Mouse (Mus musculus) lung, adult 2 months (tissue): ENCODE measurements around the gene Arid1b. TPM values are rescaled to one million over a fixed set of nuclear protein-coding genes. Genes with fewer than 3 reads are reported as not detected.

Experiments used
- DNase-seq: peaks from one replicate; pipeline ENCODE4 v3.0.0; 2022
- H3K4me1 ChIP-seq: fragments of 200-500 bp; 2 replicates; pipeline ENCODE4 v1.6.1; 2011; ENCODE audit warnings: low read length; ENCODE audit not compliant: control insufficient read depth, insufficient read depth
- H3K4me3 ChIP-seq: fragments of 200-500 bp; replicated peaks from 2 replicates; pipeline ENCODE3; 2011; ENCODE audit warnings: low read depth, mild to moderate bottlenecking, control low read depth, low read length; ENCODE audit errors: extremely low read depth
- CTCF ChIP-seq: fragments of 200-500 bp; IDR thresholded peaks from 2 replicates; pipeline ENCODE4 v1.5.1; 2011; ENCODE audit warnings: mild to moderate bottlenecking, low read length, control low read depth; ENCODE audit not compliant: insufficient read depth
- POLR2A ChIP-seq: fragments of 200-500 bp; IDR thresholded peaks from 2 replicates; pipeline ENCODE4 v1.6.1; 2011; ENCODE audit warnings: low read depth, mild to moderate bottlenecking, control low read depth, low read length, borderline replicate concordance; ENCODE audit errors: extremely low read depth
- WGBS: fragments of 180-500 bp; shearing (Covaris S2); methylation state at CpG from one replicate; pipeline ENCODE4 v1.1.7; 2018; 5-methylcytosine and 5-hydroxymethylcytosine counted together
- polyA plus RNA-seq: library from polyadenylated mRNA; depleted of rRNA; stranded (reverse); fragments of >200 nt; gene quantifications from 2 replicates; pipeline ENCODE4 v1.2.3, GENCODE M21; 2012

The Arid1b gene
- polyA plus RNA-seq, 1 experiment = 60.1 TPM

DNA sequence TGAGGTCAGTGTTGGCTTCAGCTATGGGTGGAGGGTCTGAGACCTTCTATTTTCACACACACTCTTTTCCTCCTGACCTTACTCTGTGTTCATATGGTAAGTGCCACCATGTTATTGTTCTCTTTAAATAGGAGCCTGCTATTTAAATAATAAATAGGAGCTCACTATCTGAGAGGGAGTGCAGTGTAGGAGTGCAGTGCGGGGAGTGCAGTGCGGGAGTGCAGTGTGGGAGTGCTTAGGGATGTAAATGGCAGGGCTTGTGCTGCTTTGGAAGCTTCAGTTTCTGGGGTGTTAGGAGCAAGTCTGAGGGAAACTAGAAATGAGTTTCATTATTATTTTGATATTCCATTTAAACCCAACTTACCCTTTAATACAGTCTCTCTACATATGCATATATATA is 36.2 kb downstream of the Arid1b start:
- no peak overlapping the region for H3K4me3 ChIP-seq
- no peak for TF ChIP-seq POLR2A
- TF ChIP-seq CTCF = no peak
- 78% methylated on average over 2 of the region's 2 CpGs for WGBS
- DNase-seq = no peak
- peaks cover 11% of the 10 kb centered on the region for H3K4me1 ChIP-seq

DNA sequence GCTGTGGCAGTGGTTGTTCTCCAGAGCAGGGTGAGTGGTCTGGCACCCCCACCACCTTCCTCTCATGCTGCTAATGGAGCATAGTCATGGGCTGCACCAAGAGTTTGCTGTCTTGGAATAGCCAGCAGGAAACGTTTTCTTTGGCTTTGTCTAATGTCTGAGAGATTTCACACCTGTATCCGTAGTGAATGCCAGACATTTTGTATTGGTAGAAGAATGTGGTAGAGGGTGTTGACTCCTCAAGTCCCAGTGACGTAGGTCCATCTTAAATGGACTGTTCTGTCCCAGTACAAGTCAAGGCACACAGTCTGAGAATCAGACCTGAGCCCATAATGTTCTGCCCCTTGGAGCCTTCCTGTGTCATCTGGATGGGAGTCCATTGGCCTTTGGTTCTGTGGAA is 39.2 kb downstream of the Arid1b start:
- H3K4me1 ChIP-seq = peaks cover 16% of the 10 kb centered on the region
- TF ChIP-seq CTCF = no peak
- no peak for TF ChIP-seq POLR2A
- WGBS = 51% methylated on average over 3 of the region's 3 CpGs
- H3K4me3 ChIP-seq = no peak overlapping the region
- DNase-seq = no peak

DNA sequence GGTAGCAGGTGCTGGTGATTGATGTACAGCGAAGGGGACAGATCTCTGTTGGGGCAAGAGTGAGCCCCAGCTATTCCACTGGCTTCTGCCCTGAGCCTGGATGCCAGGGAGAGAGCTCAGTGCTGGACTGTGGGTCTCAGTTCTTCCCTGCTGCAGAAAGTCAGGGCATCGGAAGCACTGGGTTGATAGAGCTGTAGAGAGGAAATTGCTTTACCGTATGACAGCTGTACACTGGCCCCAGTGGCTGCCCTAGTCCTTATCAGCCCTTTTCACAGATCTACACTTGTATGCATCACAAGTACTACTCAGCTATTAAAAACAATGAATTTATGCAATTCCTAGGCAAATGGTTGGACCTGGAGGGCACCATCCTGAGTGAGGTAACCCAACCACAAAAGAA is 40.1 kb downstream of the Arid1b start:
- TF ChIP-seq CTCF = no peak
- TF ChIP-seq POLR2A = no peak
- no peak for DNase-seq
- 70% methylated on average over 3 of the region's 3 CpGs for WGBS
- Histone ChIP-seq H3K4me1 (peaks cover 17% of the 10 kb centered on the region), H3K4me3 (no peak overlapping the region)

DNA sequence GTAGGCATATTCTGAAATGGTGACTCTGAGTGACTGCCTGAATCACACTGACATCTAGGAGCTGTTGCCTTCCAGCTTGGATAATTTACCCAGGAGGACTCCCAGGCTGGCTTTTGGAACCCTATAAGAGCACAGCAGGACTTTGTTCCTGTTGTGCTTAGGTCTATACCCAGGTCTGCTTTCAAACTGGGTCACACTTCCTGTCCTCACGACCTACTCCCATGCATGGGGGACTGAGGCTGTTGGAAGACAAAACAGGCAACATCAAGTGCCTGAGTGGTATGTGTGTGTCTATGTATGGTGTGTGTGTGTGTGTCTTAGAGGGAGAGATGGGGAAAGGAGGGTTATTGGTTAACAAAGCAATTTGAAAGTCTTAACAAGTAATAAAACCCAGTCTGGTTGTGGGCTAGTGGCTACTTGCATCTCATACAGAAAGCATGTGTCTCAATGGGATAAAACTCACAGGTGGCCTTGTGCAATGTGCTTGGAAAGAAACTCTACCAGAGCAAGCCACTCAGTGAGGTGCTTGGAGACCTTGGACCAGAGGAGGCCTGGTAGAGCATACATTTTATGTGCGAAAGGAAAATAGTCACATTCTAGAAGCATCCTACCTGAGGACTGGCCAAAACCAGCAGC is 42.2 kb downstream of the Arid1b start:
- no peak for DNase-seq
- 40% methylated on average over 2 of the region's 2 CpGs for WGBS
- H3K4me3 ChIP-seq = no peak overlapping the region
- TF ChIP-seq CTCF = no peak
- peaks cover 13% of the 10 kb centered on the region for H3K4me1 ChIP-seq

DNA sequence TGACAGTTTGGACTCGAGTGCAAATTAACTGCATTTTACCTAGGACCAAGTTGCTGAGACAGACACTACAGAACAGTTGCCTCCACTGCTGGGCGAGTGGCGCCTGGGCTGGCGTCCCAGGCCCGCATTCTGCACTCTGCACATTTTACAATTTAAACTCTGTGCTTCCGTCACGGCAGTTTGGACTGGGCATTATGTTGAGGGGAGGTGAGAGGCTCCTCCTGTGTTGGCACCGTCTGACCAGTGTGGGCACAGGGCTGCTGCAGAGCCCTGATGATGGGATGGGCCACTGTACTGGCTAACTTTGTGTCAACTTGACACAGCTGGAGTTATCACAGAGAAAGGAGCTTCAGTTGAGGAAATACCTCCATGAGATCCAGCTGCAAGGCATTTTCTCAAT is 43.1 kb downstream of the Arid1b start:
- 75% methylated on average over 8 of the region's 8 CpGs for WGBS
- TF ChIP-seq POLR2A (no peak), CTCF (no peak)
- Histone ChIP-seq H3K4me1 (peaks cover 12% of the 10 kb centered on the region), H3K4me3 (no peak overlapping the region)
- DNase-seq = no peak

DNA sequence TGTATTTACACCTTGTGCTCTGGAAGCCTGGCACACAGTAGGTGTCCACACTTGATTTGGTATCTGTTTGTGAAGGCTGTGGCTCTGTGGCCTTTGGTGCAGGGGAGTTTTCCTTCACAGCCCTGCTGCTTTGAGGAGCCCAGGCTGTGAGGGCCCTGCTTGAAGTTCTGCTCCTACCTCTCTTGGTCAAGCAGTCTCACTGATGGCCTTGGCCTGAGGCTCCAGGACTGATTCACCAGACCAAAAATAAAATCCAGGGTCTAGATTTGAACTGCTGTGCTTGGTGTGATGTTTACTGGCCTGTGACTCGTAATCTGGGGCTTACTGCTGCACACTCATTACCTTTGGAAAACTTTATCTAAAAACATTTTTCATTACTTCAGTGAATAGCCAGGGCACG is 45.7 kb downstream of the Arid1b start:
- Histone ChIP-seq H3K4me3 (no peak overlapping the region), H3K4me1 (peaks cover 8% of the 10 kb centered on the region)
- 78% methylated on average over 2 of the region's 2 CpGs for whole genome bisulfite sequencing
- no peak for DNase-seq
- TF ChIP-seq POLR2A (no peak), CTCF (no peak)

DNA sequence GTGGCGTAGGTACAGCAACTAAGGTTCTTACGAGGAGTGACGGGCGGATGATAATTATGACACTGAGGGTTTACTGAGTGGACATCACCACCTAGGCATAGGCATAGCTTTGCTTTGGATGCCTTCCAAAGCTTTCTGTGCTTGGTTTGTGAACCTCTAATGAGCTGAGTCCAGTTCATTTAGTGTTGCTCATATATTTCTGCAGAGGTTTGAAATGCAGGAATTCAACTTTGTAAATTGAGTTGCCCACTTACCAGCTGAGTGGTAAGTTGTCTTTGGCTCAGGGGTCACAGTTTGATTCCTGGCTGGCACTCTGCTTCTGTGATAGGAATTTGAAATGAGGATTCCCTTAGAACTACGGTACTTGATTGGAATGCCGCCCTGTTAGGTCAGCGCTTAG is 49.7 kb downstream of the Arid1b start:
- 68% methylated on average over 7 of the region's 7 CpGs for WGBS
- H3K4me1 ChIP-seq = peaks cover 9% of the 10 kb centered on the region
- TF ChIP-seq POLR2A (no peak), CTCF (no peak)
- DNase-seq = no peak
- H3K4me3 ChIP-seq = no peak overlapping the region

DNA sequence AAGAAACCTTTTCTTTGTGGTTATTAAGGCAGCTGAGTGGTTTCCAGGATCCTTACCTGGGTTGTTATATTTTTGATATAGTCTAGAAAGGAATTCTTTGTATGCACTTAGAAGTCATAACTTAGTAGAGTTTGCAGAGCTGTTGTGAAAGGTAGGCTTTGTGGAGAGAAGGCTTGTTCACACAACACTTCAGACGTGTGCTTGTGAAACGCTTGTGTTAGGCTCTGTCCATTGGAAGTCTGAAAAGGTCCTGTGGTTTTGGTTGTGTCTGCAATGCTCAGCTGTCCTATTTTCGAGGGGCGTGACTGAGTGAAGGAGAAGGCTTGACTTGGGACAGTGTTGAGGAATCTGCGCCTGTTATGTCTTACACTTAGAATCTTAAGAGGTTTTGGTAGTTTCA is 51.5 kb downstream of the Arid1b start:
- WGBS = 74% methylated on average over 5 of the region's 5 CpGs
- H3K4me3 ChIP-seq = no peak overlapping the region
- DNase-seq = no peak
- TF ChIP-seq CTCF (no peak), POLR2A (no peak)
- peaks cover 11% of the 10 kb centered on the region for H3K4me1 ChIP-seq

DNA sequence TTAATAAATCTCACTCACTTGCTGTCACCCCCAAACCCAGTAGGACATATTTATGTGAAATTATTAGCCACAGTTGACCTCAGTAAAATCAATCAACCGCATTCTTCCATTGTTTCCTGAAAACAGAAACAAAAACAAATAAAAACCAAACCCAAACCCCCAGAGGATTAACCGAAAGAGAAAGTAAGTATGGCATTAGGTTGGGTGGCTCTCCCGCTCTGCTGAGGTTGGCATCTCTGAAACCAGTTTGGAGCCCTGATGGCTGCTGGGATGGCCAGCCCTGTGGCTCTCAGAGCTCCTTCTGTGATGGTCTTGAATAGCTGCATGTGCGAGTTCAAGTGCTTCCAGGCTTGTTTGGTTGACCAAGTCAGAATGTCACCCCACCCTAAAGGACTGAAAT is 53.2 kb downstream of the Arid1b start:
- no peak for DNase-seq
- Histone ChIP-seq H3K4me3 (no peak overlapping the region), H3K4me1 (peaks cover 18% of the 10 kb centered on the region)
- WGBS = 58% methylated on average over 4 of the region's 4 CpGs
- TF ChIP-seq CTCF (no peak), POLR2A (no peak)

DNA sequence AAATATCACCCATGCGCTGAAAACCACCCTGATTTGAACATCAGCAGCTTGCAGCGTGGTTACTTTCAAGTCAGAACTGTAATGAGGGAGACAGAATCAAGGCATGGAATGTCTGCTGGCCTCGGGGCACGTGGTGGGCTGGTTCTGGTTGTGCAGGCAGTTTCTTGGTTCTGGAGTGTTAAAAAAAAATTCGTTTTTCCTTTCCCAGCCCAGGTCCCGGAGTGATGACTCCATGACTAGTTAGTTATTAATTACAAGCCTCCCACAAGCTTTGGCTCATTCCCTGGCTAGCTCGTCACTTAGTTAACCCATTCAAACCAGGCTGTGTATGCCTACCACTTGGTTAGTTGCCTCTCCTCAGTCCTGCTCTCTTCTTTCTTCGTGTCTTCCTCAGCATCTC is 56.1 kb downstream of the Arid1b start:
- TF ChIP-seq CTCF = no peak

DNA sequence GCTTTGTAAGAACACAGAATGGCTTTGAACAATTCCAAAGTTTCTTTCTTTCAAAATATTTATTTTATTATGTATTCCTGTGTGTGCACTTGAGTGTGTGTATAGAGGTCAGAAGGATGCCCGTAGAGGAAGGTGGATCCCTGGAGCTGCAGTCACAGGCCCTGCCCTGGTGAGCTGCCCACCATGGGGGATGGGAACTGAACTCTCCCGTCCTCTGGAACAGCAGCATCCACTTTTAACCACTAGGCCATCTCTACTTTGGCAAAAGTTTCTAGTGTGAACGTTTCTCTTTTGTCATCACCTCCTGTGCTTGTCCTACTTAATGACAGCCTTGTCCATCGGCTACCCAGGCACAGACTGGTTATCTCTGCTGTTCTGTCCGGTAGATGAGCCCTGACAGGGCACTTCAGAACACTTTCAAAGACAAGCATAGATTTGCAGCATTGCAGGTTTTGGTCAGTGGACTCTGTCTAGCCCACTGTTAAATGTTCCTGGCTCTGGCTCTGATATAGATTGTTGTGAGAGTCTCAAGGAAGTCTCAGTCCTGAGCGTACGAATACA is 56.9 kb downstream of the Arid1b start:
- WGBS = 65% methylated on average over 7 of the region's 7 CpGs
- no peak for DNase-seq
- TF ChIP-seq POLR2A = no peak
- no peak for TF ChIP-seq CTCF
- H3K4me3 ChIP-seq = no peak overlapping the region
- peaks cover 15% of the 10 kb centered on the region for H3K4me1 ChIP-seq

More for the DNA sequence above, 56.1 kb downstream of the Arid1b start:
- H3K4me3 ChIP-seq = no peak overlapping the region
- peaks cover 18% of the 10 kb centered on the region for H3K4me1 ChIP-seq
- 70% methylated on average over 8 of the region's 8 CpGs for WGBS
- no peak for DNase-seq
